Mouse (Mus musculus) limb, embryonic 14.5 days (tissue): ENCODE results near the gene Myo9b. TPM values are rescaled to one million over a fixed set of nuclear protein-coding genes. Genes with fewer than 3 reads are reported as not detected.

Experiments used
- ATAC-seq: fragments of 200-750 bp; cut with Nextera tagmentation; 2 replicates; pipeline ENCODE4 v1.8.0; 2017; ENCODE audit warnings: low read depth, moderate number of reproducible peaks, moderate TSS enrichment; ENCODE audit not compliant: low FRiP score
- DNase-seq: peaks from one replicate; pipeline ENCODE4 v3.0.0-alpha.2; 2015; ENCODE audit warnings: low spot score
- H3K27ac ChIP-seq: fragments of 300-500 bp; sonication (generic); replicated peaks from 2 replicates; pipeline ENCODE4 v1.5.1; 2014; ENCODE audit warnings: low read depth, mild to moderate bottlenecking, low read length, moderate library complexity, mixed read lengths
- H3K27me3 ChIP-seq: fragments of 300-500 bp; sonication (generic); 2 replicates; pipeline ENCODE4 v1.6.1; 2014; ENCODE audit warnings: low read length, mixed read lengths; ENCODE audit not compliant: control insufficient read depth, insufficient read depth
- H3K36me3 ChIP-seq: fragments of 300-500 bp; sonication (generic); 2 replicates; pipeline ENCODE4 v1.6.1; 2014; ENCODE audit warnings: mild to moderate bottlenecking, low read length, moderate library complexity, mixed read lengths; ENCODE audit not compliant: control insufficient read depth, insufficient read depth
- H3K4me1 ChIP-seq: fragments of 300-500 bp; sonication (generic); 2 replicates; pipeline ENCODE4 v1.6.1; 2014; ENCODE audit warnings: antibody characterized with exemption, low read length, mixed read lengths; ENCODE audit not compliant: control insufficient read depth, insufficient read depth
- H3K4me2 ChIP-seq: fragments of 300-500 bp; sonication (generic); replicated peaks from 2 replicates; pipeline ENCODE4 v1.6.1; 2014; ENCODE audit warnings: low read depth, mild to moderate bottlenecking, low read length, moderate library complexity; ENCODE audit not compliant: severe bottlenecking
- H3K4me3 ChIP-seq: fragments of 300-500 bp; sonication (generic); replicated peaks from 2 replicates; pipeline ENCODE4 v1.5.1; 2014; ENCODE audit warnings: low read length
- H3K9ac ChIP-seq: fragments of 300-500 bp; sonication (generic); 2 replicates; pipeline ENCODE4 v1.6.1; 2014; ENCODE audit warnings: mild to moderate bottlenecking, low read depth, low read length, moderate library complexity; ENCODE audit not compliant: severe bottlenecking
- H3K9me3 ChIP-seq: fragments of 300-500 bp; sonication (generic); 2 replicates; pipeline ENCODE4 v1.6.1; 2016; ENCODE audit warnings: low read length; ENCODE audit not compliant: control insufficient read depth
- POLR2A ChIP-seq: fragments of 200-500 bp; IDR thresholded peaks from 2 replicates; pipeline ENCODE4 v1.8.0; 2012; ENCODE audit warnings: inconsistent platforms, mild to moderate bottlenecking, moderate library complexity, borderline replicate concordance; ENCODE audit not compliant: insufficient read depth, insufficient read length; ENCODE audit errors: extremely low read depth
- WGBS: fragments of 180-500 bp; shearing (Covaris S2); extraction: QIAGEN DNeasy Blood & Tissue Kit; methylation state at CpG from one replicate; pipeline ENCODE4 v1.1.7; 2014; 5-methylcytosine and 5-hydroxymethylcytosine counted together
- polyA plus RNA-seq, 2 experiments: library from polyadenylated mRNA; depleted of rRNA in 1 of 2; stranded (reverse) in 1 of 2; unstranded in 1 of 2; fragments of >200 nt; fragmentation: Nextera tagmentation in 1 of 2; extraction: Ambion mirVana in 1 of 2; gene quantifications; 2 replicates each; pipeline versions ENCODE4 v1.2.1 to v1.2.3; 2012 to 2014

Gene Myo9b
- polyA plus RNA-seq, 2 experiments, result 29.4 to 46.1 TPM

- DNase-seq, result peak; percentile 5
- WGBS, result 80% methylated on average over 5 of the region's 5 CpGs
- no peak overlapping the region for H3K9ac ChIP-seq
- H3K27me3 ChIP-seq, result no peaks in the 10 kb centered on the region
- H3K36me3 ChIP-seq, result peaks cover 77% of the 10 kb centered on the region
- no peak overlapping the region for H3K4me3 ChIP-seq
- no peak for TF ChIP-seq POLR2A
- ATAC-seq, result no peak
- H3K9me3 ChIP-seq, result no peaks in the 10 kb centered on the region
- H3K4me1 ChIP-seq, result no peaks in the 10 kb centered on the region
- H3K4me2 ChIP-seq, result no peak overlapping the region
- H3K27ac ChIP-seq, result no peak overlapping the region
Observed at GRCm38 (mm10) chr8:71340625-71341024, 68.1 kb downstream of the Myo9b start.

DNA sequence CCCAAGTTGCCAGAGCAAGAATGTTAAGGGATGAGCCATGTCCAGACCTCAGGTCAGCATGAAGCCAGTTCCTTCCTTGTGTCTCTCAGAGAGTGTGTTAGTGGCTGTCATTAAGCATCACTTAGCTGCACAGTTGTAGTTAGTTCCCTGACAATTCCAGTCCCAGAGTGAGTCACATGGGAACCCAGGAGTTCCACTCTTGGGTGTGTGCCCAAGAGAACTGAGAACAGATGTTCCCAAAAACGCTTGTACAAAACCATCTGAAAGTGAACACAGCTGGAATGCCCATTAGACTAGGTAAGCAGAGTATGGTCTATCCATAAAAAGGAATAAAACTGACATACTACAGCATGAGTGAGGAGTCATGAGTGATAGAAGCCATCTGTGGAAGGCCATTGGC lies 74.1 kb downstream of the Myo9b start:
- H3K27ac ChIP-seq, result no peak overlapping the region
- H3K9ac ChIP-seq, result no peak overlapping the region
- no peak for TF ChIP-seq POLR2A
- H3K36me3 ChIP-seq, result peaks cover 87% of the 10 kb centered on the region
- WGBS, result 40% methylated on average over 1 of the region's 1 CpGs
- H3K4me3 ChIP-seq, result no peak overlapping the region
- H3K9me3 ChIP-seq, result no peaks in the 10 kb centered on the region
- H3K4me2 ChIP-seq, result no peak overlapping the region
- H3K4me1 ChIP-seq, result no peaks in the 10 kb centered on the region
- DNase-seq, result no peak
- no peak for ATAC-seq
- H3K27me3 ChIP-seq, result no peaks in the 10 kb centered on the region

DNA sequence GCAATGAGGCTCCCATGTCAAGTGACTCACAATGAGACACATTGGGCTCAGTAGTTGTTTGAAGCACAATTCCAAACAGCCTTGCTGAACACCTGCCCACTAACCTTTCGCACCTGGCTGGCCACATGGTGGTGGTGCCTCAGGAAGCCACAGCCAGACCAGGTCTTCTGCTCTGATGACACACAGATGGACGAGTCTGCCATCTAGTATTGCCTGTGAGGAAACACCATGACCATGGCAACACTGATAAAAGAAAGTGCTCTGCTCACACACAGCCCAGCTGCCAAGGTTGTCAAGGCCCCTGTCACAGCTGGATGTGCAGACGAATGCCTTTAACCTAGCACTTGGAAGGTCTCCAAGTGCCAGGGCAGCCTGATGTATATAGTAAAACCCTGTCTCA lies 78.6 kb downstream of the Myo9b start:
- DNase-seq (no peak), ATAC-seq (no peak)
- Histone ChIP-seq H3K9ac (no peak overlapping the region), H3K4me1 (no peaks in the 10 kb centered on the region), H3K4me3 (no peak overlapping the region), H3K4me2 (no peak overlapping the region), H3K36me3 (peaks cover 94% of the 10 kb centered on the region), H3K9me3 (no peaks in the 10 kb centered on the region), H3K27ac (no peak overlapping the region), H3K27me3 (no peaks in the 10 kb centered on the region)
- WGBS, result 55% methylated on average over 3 of the region's 3 CpGs
- no peak for TF ChIP-seq POLR2A

GRCm38 (mm10) chr8:71351520-71351919 lies 79.0 kb downstream of the Myo9b start:
- Histone ChIP-seq H3K9me3 (no peaks in the 10 kb centered on the region), H3K27me3 (no peaks in the 10 kb centered on the region), H3K36me3 (peaks cover 94% of the 10 kb centered on the region), H3K4me2 (no peak overlapping the region), H3K4me1 (no peaks in the 10 kb centered on the region), H3K27ac (no peak overlapping the region), H3K4me3 (no peak overlapping the region), H3K9ac (no peak overlapping the region)
- ATAC-seq (no peak), DNase-seq (no peak)
- 92% methylated on average over 1 of the region's 1 CpGs for WGBS
- no peak for TF ChIP-seq POLR2A

DNA sequence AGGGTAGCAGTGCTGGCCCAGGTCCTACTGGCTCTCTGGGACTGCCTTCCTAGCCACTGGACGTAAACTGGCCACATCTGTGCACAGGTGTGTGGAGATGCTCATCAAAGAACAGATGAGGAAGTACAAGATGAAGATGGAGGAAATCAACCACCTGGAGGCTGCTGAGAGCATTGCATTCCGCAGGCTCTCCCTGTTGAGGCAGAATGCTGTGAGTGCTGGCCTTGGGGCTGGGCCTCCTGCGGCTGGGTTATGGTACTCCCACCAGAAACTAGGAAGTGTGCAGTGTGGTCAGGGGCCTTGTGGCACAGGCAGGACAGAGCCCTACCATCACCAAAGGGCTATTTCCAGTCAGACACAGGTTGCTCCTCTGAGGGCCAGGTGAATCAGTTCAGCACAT lies 85.5 kb downstream of the Myo9b start:
- Histone ChIP-seq H3K4me1 (no peaks in the 10 kb centered on the region), H3K4me2 (no peak overlapping the region), H3K27me3 (no peaks in the 10 kb centered on the region), H3K36me3 (peaks cover 82% of the 10 kb centered on the region), H3K27ac (no peak overlapping the region), H3K9ac (no peak overlapping the region), H3K9me3 (no peaks in the 10 kb centered on the region), H3K4me3 (no peak overlapping the region)
- TF ChIP-seq POLR2A, result no peak
- no peak for ATAC-seq
- WGBS, result 85% methylated on average over 3 of the region's 3 CpGs
- no peak for DNase-seq
